ENCODE assay signal across 19 mouse cellular contexts in the genomic region with DNA sequence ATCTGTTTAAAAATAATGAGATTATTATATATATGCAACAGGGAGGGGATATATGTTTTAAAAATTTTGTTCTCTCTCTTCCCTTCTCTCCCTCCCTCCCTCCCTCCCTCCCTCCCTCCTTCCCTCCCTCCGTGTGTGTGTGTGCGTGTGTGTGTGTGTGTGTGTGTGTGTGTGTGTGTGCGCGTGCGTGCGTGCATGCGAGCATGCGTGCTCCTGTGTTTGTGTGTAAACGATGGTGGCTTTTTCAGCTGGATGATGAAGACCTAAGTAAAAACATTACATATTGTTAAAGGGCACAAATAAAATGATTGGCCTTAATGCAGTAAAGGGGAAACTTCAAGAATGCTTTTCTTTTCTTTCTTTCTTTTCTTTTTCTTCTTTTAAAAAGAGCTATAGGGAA. TPM values are rescaled to one million over a fixed set of nuclear protein-coding genes. Genes with fewer than 3 reads are reported as not detected.
DNase-seq lines count a peak whose midpoint lies in the region; ATAC-seq and TF ChIP-seq lines count a peak whose summit lies in the region.
"Had no signal": no experiment of that assay in that cellular context is flagged by ENCODE, and none has a peak within 500 bp of the region (broad histone marks: within the 10 kb centered on the region; RNA-seq: fewer than 3 reads in every experiment).

No protein-coding gene starts in this region.

- peaks cover 15% of the 10 kb centered on the region for H3K4me1 ChIP-seq in hindbrain, embryonic 12.5 days
- H3K4me1 ChIP-seq in hindbrain, embryonic 10.5 days (replicated peaks) = peaks cover 13% of the 10 kb centered on the region
- no peaks in the 10 kb centered on the region for H3K4me1 ChIP-seq in cortical plate, adult 2 months (ENCODE audit: control insufficient read depth, insufficient read depth, low read length)
- H3K4me1 ChIP-seq in midbrain, embryonic 15.5 days = peaks cover 23% of the 10 kb centered on the region
- no peaks in the 10 kb centered on the region for H3K4me1 ChIP-seq in stomach, postnatal 0 days (replicated peaks; ENCODE audit: control insufficient read depth, insufficient read depth)
- H3K4me1 ChIP-seq in kidney, adult 2 months (ENCODE audit: control insufficient read depth, insufficient read depth, low read length) = no peaks in the 10 kb centered on the region

- DNase-seq in hindbrain, embryonic 10.5 days (ENCODE audit: low spot score) = no peak
- peak; percentile 59 for DNase-seq in brain, adult 2 months (ENCODE audit: low read depth, low spot score)
- DNase-seq in stomach, postnatal 0 days (ENCODE audit: low spot score) = no peak
- no peak for DNase-seq in kidney, adult 2 months
- DNase-seq: cerebellum, adult 9-11 months; gastrocnemius, postnatal 36 days; heart, postnatal 14 days; kidney, postnatal 36 days; lung, postnatal 4 days; thymus, postnatal 36 days had no signal

- H3K27me3 ChIP-seq in hindbrain, embryonic 12.5 days = peaks cover 14% of the 10 kb centered on the region
- H3K27me3 ChIP-seq in hindbrain, embryonic 10.5 days (ENCODE audit: insufficient read depth, poor library complexity, severe bottlenecking) = peaks cover 46% of the 10 kb centered on the region
- no peaks in the 10 kb centered on the region for H3K27me3 ChIP-seq in midbrain, embryonic 15.5 days (replicated peaks)
- H3K27me3 ChIP-seq in stomach, postnatal 0 days (ENCODE audit: control insufficient read depth, insufficient read depth, low read length) = no peaks in the 10 kb centered on the region
- no peaks in the 10 kb centered on the region; the same call in 1 of the 2 replicates for H3K27me3 ChIP-seq in kidney, adult 2 months (replicated peaks; ENCODE audit: control insufficient read depth, insufficient read depth, low read length)

- no peak for TF ChIP-seq EP300 in stomach, postnatal 0 days (optimal IDR thresholded peaks at IDR 0.05)

- TF ChIP-seq CTCF in cortical plate, adult 2 months (IDR thresholded peaks at IDR 0.05; ENCODE audit: extremely low read depth, insufficient read depth, low read length) = no peak
- no peak for TF ChIP-seq CTCF in stomach, postnatal 0 days (IDR thresholded peaks at IDR 0.05; ENCODE audit: low read depth)
- TF ChIP-seq CTCF in kidney, adult 2 months (conservative IDR thresholded peaks at IDR 0.05; ENCODE audit: insufficient read depth, insufficient read length, low read depth, low read length) = no peak

- H3K9ac ChIP-seq in hindbrain, embryonic 12.5 days = no peak overlapping the region
- no peak overlapping the region for H3K9ac ChIP-seq in midbrain, embryonic 15.5 days
- H3K9ac ChIP-seq in stomach, postnatal 0 days (ENCODE audit: low read length) = no peak overlapping the region
- H3K9ac ChIP-seq: embryonic facial prominence, embryonic 12.5 days; heart, embryonic 12.5 days; limb, embryonic 12.5 days; liver, embryonic 12.5 days; lung, embryonic 15.5 days had no signal

- H3K27ac ChIP-seq in hindbrain, embryonic 12.5 days = no peak overlapping the region
- H3K27ac ChIP-seq in hindbrain, embryonic 10.5 days = no peak overlapping the region
- no peak overlapping the region for H3K27ac ChIP-seq in cortical plate, adult 2 months (ENCODE audit: insufficient read depth, low read length)
- H3K27ac ChIP-seq in midbrain, embryonic 15.5 days = no peak overlapping the region
- H3K27ac ChIP-seq in stomach, postnatal 0 days (replicated peaks) = no peak overlapping the region
- no peak overlapping the region for H3K27ac ChIP-seq in kidney, adult 2 months (ENCODE audit: insufficient read depth, low read depth, low read length)
- H3K27ac ChIP-seq: embryonic facial prominence, embryonic 12.5 days; limb, embryonic 12.5 days; liver, embryonic 12.5 days; lung, embryonic 15.5 days had no signal

- no peaks in the 10 kb centered on the region for H3K9me3 ChIP-seq in hindbrain, embryonic 12.5 days (replicated peaks)
- H3K9me3 ChIP-seq in hindbrain, embryonic 10.5 days = no peaks in the 10 kb centered on the region
- no peaks in the 10 kb centered on the region for H3K9me3 ChIP-seq in midbrain, embryonic 15.5 days
- H3K9me3 ChIP-seq in stomach, postnatal 0 days (ENCODE audit: control insufficient read depth, low read length) = no peaks in the 10 kb centered on the region
- H3K9me3 ChIP-seq: embryonic facial prominence, embryonic 12.5 days; heart, embryonic 12.5 days; limb, embryonic 12.5 days; liver, embryonic 12.5 days; lung, embryonic 15.5 days had no signal

- no peak overlapping the region for H3K4me3 ChIP-seq in hindbrain, embryonic 12.5 days
- H3K4me3 ChIP-seq in hindbrain, embryonic 10.5 days = no peak overlapping the region
- peak overlapping the region; percentile 93 for H3K4me3 ChIP-seq in cortical plate, adult 2 months (ENCODE audit: insufficient read depth, low read length)
- peak overlapping the region; percentile 80; the same call in 1 of the 2 replicates for H3K4me3 ChIP-seq in midbrain, embryonic 15.5 days
- H3K4me3 ChIP-seq in stomach, postnatal 0 days (ENCODE audit: low read depth, low read length) = no peak overlapping the region
- no peak overlapping the region for H3K4me3 ChIP-seq in kidney, adult 2 months (ENCODE audit: insufficient read depth, low read depth, low read length)
- H3K4me3 ChIP-seq: liver, embryonic 12.5 days had no signal

- WGBS in hindbrain, embryonic 12.5 days = 90% methylated on average over 7 of the region's 9 CpGs
- 80% methylated on average over 9 of the region's 9 CpGs for WGBS in hindbrain, embryonic 10.5 days
- 69% methylated on average over 9 of the region's 9 CpGs for WGBS in midbrain, embryonic 15.5 days
- WGBS in stomach, postnatal 0 days = 93% methylated on average over 7 of the region's 9 CpGs
- 79% methylated on average over 9 of the region's 9 CpGs for WGBS in kidney, adult 2 months

- no peak for ATAC-seq in hindbrain, embryonic 12.5 days (ENCODE audit: low FRiP score)
- no peak for ATAC-seq in midbrain, embryonic 15.5 days (replicated peaks)
- ATAC-seq in stomach, postnatal 0 days (ENCODE audit: low FRiP score, low TSS enrichment) = no peak
- no peak for ATAC-seq in CD4-positive, CD25-positive, alpha-beta regulatory T cell, adult 4 months
- ATAC-seq: liver, embryonic 12.5 days had no signal

- H3K36me3 ChIP-seq in hindbrain, embryonic 12.5 days = no peaks in the 10 kb centered on the region
- H3K36me3 ChIP-seq in hindbrain, embryonic 10.5 days = no peaks in the 10 kb centered on the region
- H3K36me3 ChIP-seq in midbrain, embryonic 15.5 days (replicated peaks) = no peaks in the 10 kb centered on the region
- H3K36me3 ChIP-seq in stomach, postnatal 0 days (ENCODE audit: control insufficient read depth, insufficient read depth, low read length) = no peaks in the 10 kb centered on the region
- H3K36me3 ChIP-seq in kidney, adult 2 months (ENCODE audit: control insufficient read depth, insufficient read depth, low read length) = no peaks in the 10 kb centered on the region
- H3K36me3 ChIP-seq: embryonic facial prominence, embryonic 12.5 days; heart, embryonic 12.5 days; limb, embryonic 12.5 days; liver, embryonic 12.5 days; lung, embryonic 15.5 days had no signal

- peak overlapping the region; percentile 90 for H3K4me2 ChIP-seq in hindbrain, embryonic 12.5 days (replicated peaks)
- peak overlapping the region; percentile 59 for H3K4me2 ChIP-seq in midbrain, embryonic 15.5 days
- no peak overlapping the region for H3K4me2 ChIP-seq in stomach, postnatal 0 days (replicated peaks; ENCODE audit: low read depth)

- TF ChIP-seq POLR2A in cortical plate, adult 2 months (IDR thresholded peaks at IDR 0.05; ENCODE audit: extremely low read depth, insufficient read depth, low read length) = no peak
- no peak for TF ChIP-seq POLR2A in kidney, adult 2 months (IDR thresholded peaks at IDR 0.05; ENCODE audit: low read depth, low read length)

RNA-seq across cellular contexts. Expression of gene Syn2, which starts 1.5 kb away (rescaled TPM):
- polyA plus RNA-seq in hindbrain, embryonic 12.5 days (2016; fragmentation: Nextera tagmentation; extraction: Ambion mirVana) = 13.2 and 15.4 TPM in 2 replicates
- polyA plus RNA-seq in hindbrain, embryonic 10.5 days (2016; fragmentation: Nextera tagmentation; extraction: Ambion mirVana) = 4.6 and 4.7 TPM in 2 replicates
- 366 and 381 TPM in 2 replicates for polyA plus RNA-seq in cortical plate, adult 2 months (2012; rRNA removed)
- polyA plus RNA-seq in midbrain, embryonic 15.5 days (2015; fragmentation: Nextera tagmentation; extraction: Ambion mirVana) = 42.6 and 45.7 TPM in 2 replicates
- 4.5 and 4.7 TPM in 2 replicates for polyA plus RNA-seq in stomach, postnatal 0 days (2015; fragmentation: Nextera tagmentation; extraction: Ambion mirVana)
- polyA plus RNA-seq in kidney, adult 2 months (2012; rRNA removed) = 10.2 and 11.9 TPM in 2 replicates
- polyA plus RNA-seq in CD4-positive, CD25-positive, alpha-beta regulatory T cell, adult 4 months (2017; shearing (Covaris generic)) = not detected
- polyA plus RNA-seq: liver, embryonic 12.5 days had no signal

Comparison
In these comparisons a context has a peak if more than half of its experiments do, and no peak if none do; other contexts are left out.
1. H3K4me3 ChIP-seq: peak in cortical plate, adult 2 months (single experiment) and midbrain, embryonic 15.5 days (single experiment); none in hindbrain, embryonic 12.5 days (single experiment), hindbrain, embryonic 10.5 days (single experiment), stomach, postnatal 0 days (single experiment) and kidney, adult 2 months (single experiment).